Mouse (Mus musculus) heart, adult 8-10 months (tissue): ENCODE results near the gene Dnm3. TPM values are rescaled to one million over a fixed set of nuclear protein-coding genes. Genes with fewer than 3 reads are reported as not detected.

Experiments
- DNase-seq: peaks from one replicate; pipeline ENCODE4 v3.0.0; 2022; ENCODE audit warnings: low spot score
- total RNA-seq, 4 experiments: library from RNA; stranded (reverse); gene quantifications; 2 replicates each; pipeline ENCODE4 v1.2.4; 2022

Dnm3 gene
- total RNA-seq, 4 experiments from 2014 or later = 2.6 to 4.6 (median 4.1) TPM

- no peak for DNase-seq
These were observed 268.2 kb downstream of the Dnm3 start for GRCm38 (mm10) chr1:162209487-162210149.

GRCm38 (mm10) chr1:162209010-162209409 is 268.8 kb downstream of the Dnm3 start:
- DNase-seq = no peak

GRCm38 (mm10) chr1:162207708-162208043 is 270.2 kb downstream of the Dnm3 start:
- no peak for DNase-seq

- DNase-seq = peak; percentile 52
These were observed 270.7 kb downstream of the Dnm3 start for GRCm38 (mm10) chr1:162206998-162207707.

- DNase-seq = no peak
These were observed 275.1 kb downstream of the Dnm3 start for GRCm38 (mm10) chr1:162202465-162203348.

- DNase-seq = no peak
These were observed 277.4 kb downstream of the Dnm3 start for GRCm38 (mm10) chr1:162200446-162200845.

GRCm38 (mm10) chr1:162196812-162197680 is 280.8 kb downstream of the Dnm3 start:
- DNase-seq = no peak

GRCm38 (mm10) chr1:162188744-162189143 is 289.1 kb downstream of the Dnm3 start:
- no peak for DNase-seq

GRCm38 (mm10) chr1:162187352-162188120 is 290.3 kb downstream of the Dnm3 start:
- DNase-seq = peak; percentile 38

- DNase-seq = peak; percentile 51
These were observed 291.1 kb downstream of the Dnm3 start for GRCm38 (mm10) chr1:162186470-162187351.

- peak; percentile 74 for DNase-seq
These were observed 293.7 kb downstream of the Dnm3 start for GRCm38 (mm10) chr1:162184003-162184748.

GRCm38 (mm10) chr1:162183438-162183837 is 294.4 kb downstream of the Dnm3 start:
- no peak for DNase-seq

- DNase-seq = no peak
These were observed 296.5 kb downstream of the Dnm3 start for GRCm38 (mm10) chr1:162181187-162181975.

GRCm38 (mm10) chr1:162180451-162180850 is 297.4 kb downstream of the Dnm3 start:
- DNase-seq = no peak

GRCm38 (mm10) chr1:162179401-162179800 is 298.4 kb downstream of the Dnm3 start:
- peak; percentile 26 for DNase-seq

- no peak for DNase-seq
These were observed 305.0 kb downstream of the Dnm3 start for GRCm38 (mm10) chr1:162172806-162173205.

GRCm38 (mm10) chr1:162163687-162164484 is 313.9 kb downstream of the Dnm3 start:
- DNase-seq = no peak
